Mouse (Mus musculus): ENCODE data around the gene Rrh. TPM values are rescaled to one million over a fixed set of nuclear protein-coding genes. Genes with fewer than 3 reads are reported as not detected.

Gene Rrh
- 0.09 TPM in 1 of 2 replicates, not detected in the other for polyA plus RNA-seq (2014; fragmentation: Nextera tagmentation; extraction: Ambion mirVana)

DNA sequence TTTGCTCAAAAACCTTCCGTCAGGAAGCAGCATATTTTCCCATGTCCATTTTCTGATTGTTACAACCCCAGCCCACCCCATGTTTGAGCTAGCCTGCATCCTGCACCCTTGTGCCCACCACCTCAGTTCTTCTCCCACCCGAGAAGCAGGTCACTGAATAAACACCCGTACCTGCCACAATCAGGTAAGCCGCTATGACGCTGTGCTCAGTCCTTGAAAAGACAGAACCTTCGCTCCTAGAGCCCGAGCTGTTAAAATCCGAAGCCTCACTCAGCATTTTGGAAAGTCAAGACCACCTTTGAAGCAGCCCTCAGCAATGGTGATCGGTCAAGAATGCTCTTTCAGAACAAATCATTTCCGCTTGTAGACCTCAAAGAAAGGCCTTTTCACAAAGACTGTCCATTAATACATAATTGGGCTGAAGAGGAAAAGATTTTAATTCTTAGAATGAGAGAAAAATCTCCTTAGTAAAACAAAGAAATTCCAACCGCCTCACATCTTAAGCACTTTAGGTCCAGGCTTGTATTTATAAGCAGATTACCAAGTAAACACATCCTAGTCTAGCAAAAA, at the start of gene Rrh:
Gene Rrh, minus strand, starts transcription at position 382 of the 570 bp plus-strand sequence.
- 94% methylated on average over 11 of the region's 11 CpGs for WGBS
- Histone ChIP-seq H3K9me3 (ENCODE audit: control insufficient read depth, low read length) (no peaks in the 10 kb centered on the region), H3K27me3 (ENCODE audit: control insufficient read depth, insufficient read depth, low read length) (no peaks in the 10 kb centered on the region), H3K27ac (replicated peaks; ENCODE audit: low read depth, low read length) (no peak within 1 kb of the TSS), H3K4me3 (ENCODE audit: low read depth, low read length) (no peak within 1 kb of the TSS), H3K9ac (ENCODE audit: low read length) (no peak within 1 kb of the TSS), H3K4me2 (ENCODE audit: low read depth, severe bottlenecking) (no peak within 1 kb of the TSS), H3K36me3 (ENCODE audit: control insufficient read depth, insufficient read depth, low read length) (peaks cover 9% of the 10 kb centered on the region), H3K4me1 (ENCODE audit: control insufficient read depth, insufficient read depth, low read length) (no peaks in the 10 kb centered on the region)
- ATAC-seq (ENCODE audit: insufficient number of reproducible peaks, low FRiP score, low TSS enrichment, low read depth) (no peak), DNase-seq (ENCODE audit: low spot score) (no peak)

DNA sequence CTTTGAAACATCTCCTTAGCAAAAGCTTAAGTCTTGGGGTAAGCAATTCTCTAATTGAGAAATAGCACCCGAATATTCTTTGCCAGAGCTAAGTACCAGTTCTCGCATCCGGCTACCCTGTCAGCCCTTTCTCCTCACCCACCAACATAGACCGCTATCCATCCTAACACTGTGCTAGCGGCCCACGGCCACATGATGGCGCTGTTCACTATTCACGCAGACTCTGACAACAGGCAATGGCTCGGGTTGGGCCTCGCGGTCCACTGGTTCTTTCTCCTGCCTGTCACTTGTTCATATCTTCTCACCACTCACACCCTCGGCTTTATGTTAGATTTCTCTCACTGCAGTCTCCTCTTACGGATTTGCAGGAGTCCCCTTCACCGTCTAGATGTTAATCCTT, 41.3 kb upstream of the Rrh start:
- no peaks in the 10 kb centered on the region for H3K27me3 ChIP-seq (ENCODE audit: control insufficient read depth, insufficient read depth, low read length)
- WGBS: 51% methylated on average over 14 of the region's 14 CpGs
- H3K4me2 ChIP-seq (ENCODE audit: low read depth, severe bottlenecking): no peak overlapping the region
- ATAC-seq (ENCODE audit: insufficient number of reproducible peaks, low FRiP score, low TSS enrichment, low read depth): no peak
- no peak overlapping the region for H3K4me3 ChIP-seq (ENCODE audit: low read depth, low read length)
- H3K9ac ChIP-seq (ENCODE audit: low read length): no peak overlapping the region
- no peaks in the 10 kb centered on the region for H3K36me3 ChIP-seq (ENCODE audit: control insufficient read depth, insufficient read depth, low read length)
- H3K27ac ChIP-seq (replicated peaks; ENCODE audit: low read depth, low read length): no peak overlapping the region
- DNase-seq (ENCODE audit: low spot score): peak; percentile 54
- no peaks in the 10 kb centered on the region for H3K9me3 ChIP-seq (ENCODE audit: control insufficient read depth, low read length)
- H3K4me1 ChIP-seq (ENCODE audit: control insufficient read depth, insufficient read depth, low read length): no peaks in the 10 kb centered on the region

DNA sequence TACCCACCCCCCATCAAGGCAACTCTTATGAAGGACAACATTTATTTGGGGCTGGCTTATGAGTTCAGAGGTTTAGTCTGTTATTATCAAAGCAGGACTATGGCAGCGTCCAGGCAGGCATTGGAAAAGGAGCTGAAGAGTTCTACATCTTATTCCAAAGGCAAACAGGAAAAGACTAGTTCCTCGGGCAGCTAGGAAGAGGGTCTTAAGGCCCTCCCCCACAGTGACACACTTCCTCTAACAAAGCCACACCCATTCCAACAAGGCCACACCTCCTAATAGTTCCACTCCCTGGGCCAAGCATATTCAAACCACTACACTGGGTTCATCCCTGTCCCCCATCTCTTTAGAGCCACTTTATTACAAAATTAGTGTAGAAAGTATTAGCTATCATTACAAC, 40.2 kb upstream of the Rrh start:
- 79% methylated on average over 2 of the region's 2 CpGs for WGBS
- H3K9ac ChIP-seq (ENCODE audit: low read length): no peak overlapping the region
- no peak for ATAC-seq (ENCODE audit: insufficient number of reproducible peaks, low FRiP score, low TSS enrichment, low read depth)

DNA sequence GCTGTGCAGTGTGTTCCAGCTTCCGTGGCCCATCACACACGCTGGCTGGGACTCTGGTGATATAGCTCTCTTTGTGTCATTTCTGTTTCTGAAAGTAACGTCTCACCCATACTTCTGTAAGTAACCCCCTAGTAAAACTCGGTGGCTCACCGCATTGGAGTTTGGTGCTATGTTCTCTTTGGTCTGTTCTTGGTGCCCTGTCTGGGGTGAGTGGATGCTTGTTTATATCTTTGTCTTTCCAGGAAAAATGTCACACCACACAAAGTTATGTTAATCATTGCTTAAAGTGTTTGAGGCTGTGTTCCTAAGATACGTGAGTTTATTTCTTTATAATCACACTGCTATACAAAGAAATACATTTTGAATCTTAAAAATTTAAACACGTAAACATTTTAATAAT, 24.5 kb upstream of the Rrh start:
- DNase-seq (ENCODE audit: low spot score) (no peak), ATAC-seq (ENCODE audit: insufficient number of reproducible peaks, low FRiP score, low TSS enrichment, low read depth) (no peak)
- no peaks in the 10 kb centered on the region for H3K36me3 ChIP-seq (ENCODE audit: control insufficient read depth, insufficient read depth, low read length)
- no peaks in the 10 kb centered on the region for H3K27me3 ChIP-seq (ENCODE audit: control insufficient read depth, insufficient read depth, low read length)
- no peak overlapping the region for H3K9ac ChIP-seq (ENCODE audit: low read length)
- no peak overlapping the region for H3K4me2 ChIP-seq (ENCODE audit: low read depth, severe bottlenecking)
- H3K27ac ChIP-seq (replicated peaks; ENCODE audit: low read depth, low read length): no peak overlapping the region
- WGBS: 89% methylated on average over 7 of the region's 7 CpGs
- H3K9me3 ChIP-seq (ENCODE audit: control insufficient read depth, low read length): no peaks in the 10 kb centered on the region
- H3K4me3 ChIP-seq (ENCODE audit: low read depth, low read length): no peak overlapping the region
- H3K4me1 ChIP-seq (ENCODE audit: control insufficient read depth, insufficient read depth, low read length): no peaks in the 10 kb centered on the region

More for the DNA sequence above, 40.2 kb upstream of the Rrh start:
- no peaks in the 10 kb centered on the region for H3K36me3 ChIP-seq (ENCODE audit: control insufficient read depth, insufficient read depth, low read length)
- peaks cover 3% of the 10 kb centered on the region; the same call in 1 of the 2 replicates for H3K9me3 ChIP-seq (ENCODE audit: control insufficient read depth, low read length)
- H3K27me3 ChIP-seq (ENCODE audit: control insufficient read depth, insufficient read depth, low read length): no peaks in the 10 kb centered on the region
- no peak overlapping the region for H3K27ac ChIP-seq (replicated peaks; ENCODE audit: low read depth, low read length)
- no peak overlapping the region for H3K4me2 ChIP-seq (ENCODE audit: low read depth, severe bottlenecking)
- H3K4me1 ChIP-seq (ENCODE audit: control insufficient read depth, insufficient read depth, low read length): no peaks in the 10 kb centered on the region
- DNase-seq (ENCODE audit: low spot score): no peak
- H3K4me3 ChIP-seq (ENCODE audit: low read depth, low read length): no peak overlapping the region

DNA sequence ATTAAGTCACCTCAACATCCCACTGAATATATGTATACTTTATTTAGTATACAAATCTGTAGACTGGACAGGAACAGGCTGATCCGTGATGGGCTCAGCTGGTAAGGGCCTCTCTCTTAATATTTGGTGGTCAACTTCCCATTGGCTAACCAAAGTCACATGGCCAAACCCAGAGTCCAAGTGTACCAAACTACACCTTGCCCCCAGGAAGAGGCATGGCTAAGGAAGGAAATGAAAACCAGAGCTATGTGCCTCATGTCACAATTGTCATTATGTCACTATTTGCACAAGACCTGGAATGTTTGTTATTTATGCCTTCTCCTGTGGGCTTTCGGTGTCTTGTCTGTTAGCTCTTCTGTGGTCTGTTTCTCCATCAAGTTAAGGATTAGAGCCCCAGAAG, 23.5 kb upstream of the Rrh start:
- H3K9me3 ChIP-seq (ENCODE audit: control insufficient read depth, low read length): no peaks in the 10 kb centered on the region
- no peaks in the 10 kb centered on the region for H3K36me3 ChIP-seq (ENCODE audit: control insufficient read depth, insufficient read depth, low read length)
- no peaks in the 10 kb centered on the region for H3K4me1 ChIP-seq (ENCODE audit: control insufficient read depth, insufficient read depth, low read length)
- H3K9ac ChIP-seq (ENCODE audit: low read length): no peak overlapping the region
- WGBS: 92% methylated on average over 2 of the region's 2 CpGs
- ATAC-seq (ENCODE audit: insufficient number of reproducible peaks, low FRiP score, low TSS enrichment, low read depth) (no peak), DNase-seq (ENCODE audit: low spot score) (no peak)
- H3K4me2 ChIP-seq (ENCODE audit: low read depth, severe bottlenecking): no peak overlapping the region
- H3K27ac ChIP-seq (replicated peaks; ENCODE audit: low read depth, low read length): no peak overlapping the region
- H3K4me3 ChIP-seq (ENCODE audit: low read depth, low read length): no peak overlapping the region
- H3K27me3 ChIP-seq (ENCODE audit: control insufficient read depth, insufficient read depth, low read length): no peaks in the 10 kb centered on the region

DNA sequence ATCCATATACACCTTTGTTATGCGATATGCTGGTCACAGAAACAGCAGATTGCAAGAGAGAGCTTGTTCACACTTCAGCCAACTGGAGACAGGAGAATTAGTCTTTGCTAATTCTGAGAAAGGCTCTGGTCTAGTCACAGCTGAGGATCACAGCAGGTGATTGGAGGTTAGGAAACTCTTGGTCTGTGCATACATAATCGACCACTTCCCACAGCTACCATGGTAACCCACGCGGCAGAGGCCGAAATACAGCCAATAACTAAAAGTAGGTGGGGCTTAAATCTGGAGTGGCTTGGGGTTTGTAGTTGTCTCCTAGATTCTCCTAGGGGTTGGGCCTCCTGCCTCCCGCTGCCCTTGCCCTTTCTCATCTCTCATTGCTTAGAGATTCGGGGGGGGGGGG, 15.6 kb upstream of the Rrh start:
- 43% methylated on average over 6 of the region's 7 CpGs for WGBS
- ATAC-seq (ENCODE audit: insufficient number of reproducible peaks, low FRiP score, low TSS enrichment, low read depth) (no peak), DNase-seq (ENCODE audit: low spot score) (no peak)
- Histone ChIP-seq H3K27ac (replicated peaks; ENCODE audit: low read depth, low read length) (no peak overlapping the region), H3K27me3 (ENCODE audit: control insufficient read depth, insufficient read depth, low read length) (no peaks in the 10 kb centered on the region), H3K36me3 (ENCODE audit: control insufficient read depth, insufficient read depth, low read length) (no peaks in the 10 kb centered on the region), H3K9ac (ENCODE audit: low read length) (no peak overlapping the region), H3K4me3 (ENCODE audit: low read depth, low read length) (no peak overlapping the region), H3K4me2 (ENCODE audit: low read depth, severe bottlenecking) (no peak overlapping the region), H3K9me3 (ENCODE audit: control insufficient read depth, low read length) (no peaks in the 10 kb centered on the region), H3K4me1 (ENCODE audit: control insufficient read depth, insufficient read depth, low read length) (no peaks in the 10 kb centered on the region)

DNA sequence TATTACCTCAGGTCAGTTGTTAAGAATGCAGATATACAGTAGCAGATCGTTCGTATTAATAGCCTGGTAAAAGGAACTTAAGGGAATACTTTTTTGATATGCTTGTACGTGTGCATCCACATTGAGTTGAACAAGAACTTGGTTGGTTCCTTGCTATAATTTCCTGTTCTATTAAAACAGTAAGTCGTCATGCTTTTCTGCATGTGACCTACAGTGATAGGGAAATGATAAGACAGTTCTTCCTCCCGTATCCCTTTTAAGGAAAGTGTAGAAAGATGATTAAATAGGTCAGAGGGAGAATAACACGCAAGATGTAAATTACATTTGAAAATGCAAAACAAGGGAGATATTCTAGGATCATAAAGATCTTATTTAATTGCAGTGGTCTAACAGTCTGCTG, 14.6 kb upstream of the Rrh start:
- Histone ChIP-seq H3K4me1 (ENCODE audit: control insufficient read depth, insufficient read depth, low read length) (no peaks in the 10 kb centered on the region), H3K4me2 (ENCODE audit: low read depth, severe bottlenecking) (no peak overlapping the region), H3K4me3 (ENCODE audit: low read depth, low read length) (no peak overlapping the region), H3K9me3 (ENCODE audit: control insufficient read depth, low read length) (no peaks in the 10 kb centered on the region), H3K36me3 (ENCODE audit: control insufficient read depth, insufficient read depth, low read length) (no peaks in the 10 kb centered on the region), H3K27ac (replicated peaks; ENCODE audit: low read depth, low read length) (no peak overlapping the region), H3K9ac (ENCODE audit: low read length) (no peak overlapping the region), H3K27me3 (ENCODE audit: control insufficient read depth, insufficient read depth, low read length) (no peaks in the 10 kb centered on the region)
- WGBS: 90% methylated on average over 6 of the region's 6 CpGs
- DNase-seq (ENCODE audit: low spot score): no peak
- ATAC-seq (ENCODE audit: insufficient number of reproducible peaks, low FRiP score, low TSS enrichment, low read depth): no peak

DNA sequence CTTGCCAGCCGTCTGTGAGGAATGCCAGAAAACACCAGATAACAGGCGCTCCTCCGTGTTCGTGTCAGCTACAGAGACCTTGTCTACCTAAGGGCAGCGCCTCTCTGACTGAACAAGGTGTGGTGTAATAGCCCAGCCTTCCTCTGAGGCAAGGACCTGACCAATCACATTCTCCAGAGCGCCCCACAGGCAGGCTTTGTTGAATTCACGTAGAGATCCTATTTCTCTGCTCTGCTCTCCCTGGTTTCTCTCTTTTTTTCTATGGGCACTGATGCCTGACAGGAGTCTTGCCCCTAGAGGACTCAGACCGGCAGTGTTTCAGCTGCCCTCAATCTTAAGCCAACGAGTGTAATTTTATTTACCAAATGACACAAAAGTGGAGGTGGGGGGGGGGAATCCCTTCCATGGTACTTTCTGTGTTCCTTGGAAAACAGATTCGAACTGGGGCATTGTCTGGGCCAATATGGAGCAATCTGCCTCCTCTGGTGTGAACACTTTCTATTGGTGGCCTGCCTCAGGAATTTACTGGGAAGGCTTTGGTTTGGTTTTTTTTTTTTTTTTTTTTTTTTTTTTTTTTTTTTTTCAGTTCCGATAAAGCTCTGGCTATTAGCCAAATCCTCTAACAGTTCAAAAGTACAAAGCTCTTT, 13.8 kb upstream of the Rrh start:
- WGBS: 26% methylated on average over 11 of the region's 11 CpGs
- H3K4me2 ChIP-seq (ENCODE audit: low read depth, severe bottlenecking): no peak overlapping the region
- H3K27me3 ChIP-seq (ENCODE audit: control insufficient read depth, insufficient read depth, low read length): no peaks in the 10 kb centered on the region
- no peak overlapping the region for H3K4me3 ChIP-seq (ENCODE audit: low read depth, low read length)
- no peaks in the 10 kb centered on the region for H3K36me3 ChIP-seq (ENCODE audit: control insufficient read depth, insufficient read depth, low read length)
- no peak for ATAC-seq (ENCODE audit: insufficient number of reproducible peaks, low FRiP score, low TSS enrichment, low read depth)
- H3K4me1 ChIP-seq (ENCODE audit: control insufficient read depth, insufficient read depth, low read length): no peaks in the 10 kb centered on the region
- no peak overlapping the region for H3K9ac ChIP-seq (ENCODE audit: low read length)
- H3K27ac ChIP-seq (replicated peaks; ENCODE audit: low read depth, low read length): no peak overlapping the region
- no peaks in the 10 kb centered on the region for H3K9me3 ChIP-seq (ENCODE audit: control insufficient read depth, low read length)
- no peak for DNase-seq (ENCODE audit: low spot score)

Measured in limb, embryonic 11.5 days (tissue).